Mouse (Mus musculus) CH12.LX (cell line): ENCODE results near the gene Wipi2. TPM values are rescaled to one million over a fixed set of nuclear protein-coding genes. Genes with fewer than 3 reads are reported as not detected.

ENCODE experiments used
- DNase-seq: peaks from one replicate; pipeline ENCODE4 v3.0.0-alpha.2; 2013; ENCODE audit errors: extremely low read depth
- H3K27ac ChIP-seq: 2 replicates; pipeline ENCODE4 v1.5.1; 2012; ENCODE audit warnings: low read depth, mild to moderate bottlenecking, control low read depth, moderate library complexity; ENCODE audit not compliant: insufficient read depth
- H3K27me3 ChIP-seq: replicated peaks from 2 replicates; pipeline ENCODE3; 2012; ENCODE audit warnings: inconsistent platforms
- H3K36me3 ChIP-seq, 2 experiments: replicated peaks in 1 of 2; 2 replicates each; pipeline versions ENCODE3 to v1.6.1; 2012; ENCODE audit warnings: inconsistent platforms in 1 of 2, low read length in 1 of 2, mild to moderate bottlenecking in 1 of 2, mixed read lengths in 1 of 2, moderate library complexity in 1 of 2; ENCODE audit not compliant: control insufficient read depth in 1 of 2, insufficient read depth in 1 of 2
- H3K4me1 ChIP-seq, 2 experiments: 2 replicates each; pipeline ENCODE4 v1.6.1; 2012; ENCODE audit warnings: inconsistent platforms in 1 of 2, moderate library complexity in 1 of 2; ENCODE audit not compliant: insufficient read depth in 2 of 2, control insufficient read depth in 1 of 2
- H3K4me2 ChIP-seq: 2 replicates; pipeline ENCODE4 v1.6.1; 2012; ENCODE audit warnings: low read depth, mild to moderate bottlenecking, control low read depth; ENCODE audit not compliant: poor library complexity, insufficient read depth, severe bottlenecking
- H3K4me3 ChIP-seq, 3 experiments: fragments of 150-350 bp in 1 of 3; sonication (generic) in 1 of 3; replicated peaks in 1 of 3; 2 replicates each; pipeline versions ENCODE3 to v1.5.1; 2011 to 2012; ENCODE audit warnings: low read depth in 2 of 3, low read length in 2 of 3, mild to moderate bottlenecking in 2 of 3, moderate library complexity in 2 of 3, control low read depth in 1 of 3, improper control_type of control experiment in 1 of 3, inconsistent platforms in 1 of 3, mixed read lengths in 1 of 3; ENCODE audit not compliant: poor library complexity in 1 of 3
- H3K79me2 ChIP-seq: replicated peaks from 2 replicates; pipeline ENCODE4 v1.6.1; 2012; ENCODE audit warnings: mild to moderate bottlenecking, moderate library complexity; ENCODE audit not compliant: control insufficient read depth, poor library complexity, insufficient read depth, severe bottlenecking; ENCODE audit errors: extremely low read depth
- H3K9ac ChIP-seq: 2 replicates; pipeline ENCODE4 v1.6.1; 2012; ENCODE audit warnings: low read depth, mild to moderate bottlenecking, control low read depth, moderate library complexity; ENCODE audit not compliant: insufficient read depth
- H3K9me3 ChIP-seq: replicated peaks from 2 replicates; pipeline ENCODE3; 2012; ENCODE audit warnings: low read length, inconsistent platforms, mixed read lengths
- BHLHE40 ChIP-seq: IDR thresholded peaks from 2 replicates; pipeline ENCODE4 v1.6.1; 2011; ENCODE audit warnings: mild to moderate bottlenecking, low read depth, low read length, improper control_type of control experiment
- CHD2 ChIP-seq: IDR thresholded peaks from 2 replicates; pipeline ENCODE4 v1.6.1; 2011; ENCODE audit warnings: low read length, improper control_type of control experiment
- CTCF ChIP-seq, 2 experiments: IDR thresholded peaks in 1 of 2; conservative IDR thresholded peaks in 1 of 2; 2 replicates each; pipeline ENCODE4 v1.5.1; 2011 to 2012; ENCODE audit warnings: low read depth in 2 of 2, low read length in 2 of 2, improper control_type of control experiment in 1 of 2, inconsistent platforms in 1 of 2, mild to moderate bottlenecking in 1 of 2, moderate library complexity in 1 of 2
- E2F4 ChIP-seq: IDR thresholded peaks from 2 replicates; pipeline ENCODE4 v1.6.1; 2011; ENCODE audit warnings: low read depth, low read length, improper control_type of control experiment; ENCODE audit not compliant: insufficient replicate concordance
- ELF1 ChIP-seq: IDR thresholded peaks from 2 replicates; pipeline ENCODE4 v1.6.1; 2014; ENCODE audit warnings: low read depth, mild to moderate bottlenecking, inconsistent platforms, low read length, improper control_type of control experiment
- EP300 ChIP-seq: IDR thresholded peaks from 2 replicates; pipeline ENCODE4 v1.6.1; 2011; ENCODE audit warnings: low read length, improper control_type of control experiment
- ETS1 ChIP-seq: conservative IDR thresholded peaks from 2 replicates; pipeline ENCODE4 v1.6.1; 2012; ENCODE audit warnings: low read depth, mild to moderate bottlenecking, inconsistent platforms, low read length, improper control_type of control experiment, moderate library complexity
- MAFK ChIP-seq: IDR thresholded peaks from 2 replicates; pipeline ENCODE4 v1.6.1; 2011; ENCODE audit warnings: low read length, improper control_type of control experiment; ENCODE audit not compliant: insufficient replicate concordance
- MAX ChIP-seq: IDR thresholded peaks from 2 replicates; pipeline ENCODE4 v1.6.1; 2011; ENCODE audit warnings: low read length, improper control_type of control experiment
- MAZ ChIP-seq: IDR thresholded peaks from 2 replicates; pipeline ENCODE4 v1.6.1; 2012; ENCODE audit warnings: low read depth, mild to moderate bottlenecking, inconsistent platforms, low read length, improper control_type of control experiment, moderate library complexity
- MYC ChIP-seq: IDR thresholded peaks from 2 replicates; pipeline ENCODE4 v1.6.1; 2011; ENCODE audit warnings: low read depth, mild to moderate bottlenecking, improper control_type of control experiment, low read length
- POLR2A ChIP-seq: IDR thresholded peaks from 2 replicates; pipeline ENCODE4 v1.6.1; 2011; ENCODE audit warnings: low read depth, mild to moderate bottlenecking, improper control_type of control experiment, low read length
- RAD21 ChIP-seq: IDR thresholded peaks from 2 replicates; pipeline ENCODE4 v1.6.1; 2011; ENCODE audit warnings: low read depth, mild to moderate bottlenecking, low read length, improper control_type of control experiment, moderate library complexity
- RCOR1 ChIP-seq: conservative IDR thresholded peaks from 2 replicates; pipeline ENCODE4 v1.6.1; 2012; ENCODE audit warnings: low read depth, mild to moderate bottlenecking, inconsistent platforms, low read length, improper control_type of control experiment
- SIN3A ChIP-seq: IDR thresholded peaks from 2 replicates; pipeline ENCODE4 v1.6.1; 2012; ENCODE audit warnings: low read length, improper control_type of control experiment, inconsistent platforms
- TBP ChIP-seq: conservative IDR thresholded peaks from 2 replicates; pipeline ENCODE4 v1.6.1; 2011; ENCODE audit warnings: low read depth, low read length, improper control_type of control experiment
- TCF12 ChIP-seq: IDR thresholded peaks from 2 replicates; pipeline ENCODE4 v1.6.1; 2014; ENCODE audit warnings: low read depth, mild to moderate bottlenecking, inconsistent platforms, low read length, improper control_type of control experiment
- UBTF ChIP-seq: IDR thresholded peaks from 2 replicates; pipeline ENCODE4 v1.6.1; 2012; ENCODE audit warnings: low read depth, mild to moderate bottlenecking, inconsistent platforms, low read length, improper control_type of control experiment, moderate library complexity
- USF1 ChIP-seq: IDR thresholded peaks from 2 replicates; pipeline ENCODE4 v1.6.1; 2014; ENCODE audit warnings: low read depth, mild to moderate bottlenecking, inconsistent platforms, low read length, improper control_type of control experiment
- ZC3H11A ChIP-seq: IDR thresholded peaks from 2 replicates; pipeline ENCODE4 v1.6.1; 2012; ENCODE audit warnings: low read depth, mild to moderate bottlenecking, inconsistent platforms, low read length, improper control_type of control experiment
- ZNF384 ChIP-seq: IDR thresholded peaks from 2 replicates; pipeline ENCODE4 v1.6.1; 2012; ENCODE audit warnings: low read depth, low read length, improper control_type of control experiment, inconsistent platforms
- dilution Hi-C: fragments of 300-500 bp; cut with MboI; formaldehyde crosslinking; loops from 2 replicates; pipeline ENCODE4 v1.14.3; 2020; ENCODE audit warnings: low sequenced_read_pairs; ENCODE audit not compliant: extremely low pct_unique_long_range_greater_than_20kb, extremely low pct_ligation_motif_present
- in situ Hi-C: fragments of 300-500 bp; cut with MboI; formaldehyde crosslinking; loops from 3 replicates; pipeline ENCODE4 v1.14.3; 2019; ENCODE audit warnings: low sequenced_read_pairs, low pct_ligation_motif_present, low pct_unique_long_range_greater_than_20kb, mixed read lengths
- polyA plus RNA-seq: library from polyadenylated mRNA; unstranded; fragments of >175 nt; gene quantifications from 2 replicates; pipeline ENCODE4 v1.2.1, GENCODE M21; 2012; ENCODE audit warnings: low read depth; ENCODE audit not compliant: insufficient read length
- total RNA-seq, 2 experiments: library from RNA; depleted of rRNA; stranded (reverse); fragments of 300-350 nt in 1 of 2; fragments of >200 nt in 1 of 2; gene quantifications; 2 replicates each; pipeline ENCODE4 v1.2.3; 2012 to 2014

Wipi2 gene
- total and polyA plus RNA-seq, 3 experiments: 38.0 to 47.4 (median 43.4) TPM

DNA sequence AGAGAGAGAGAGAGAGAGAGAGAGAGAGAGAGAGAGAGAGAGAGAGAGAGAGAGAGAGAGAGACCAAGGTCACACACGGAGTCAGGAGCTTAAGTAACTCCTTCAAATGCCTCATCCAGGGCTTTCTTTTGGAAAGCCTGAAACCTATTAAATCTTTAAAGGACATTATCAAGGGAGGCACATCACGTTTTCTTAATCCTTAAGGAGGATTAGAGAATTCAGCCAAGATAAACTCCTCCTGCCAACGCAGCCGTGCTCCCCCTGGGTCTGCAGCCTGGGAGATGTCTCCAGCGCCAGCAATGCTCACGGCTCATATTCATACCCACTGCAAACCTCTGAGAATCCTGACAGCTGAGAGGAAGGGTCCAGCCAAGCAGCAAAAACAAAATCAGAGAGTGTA lies 61.4 kb downstream of the Wipi2 start:
- Histone ChIP-seq H3K36me3 (no peaks in the 10 kb centered on the region), H3K79me2 (no peaks in the 10 kb centered on the region), H3K4me3 (no peak overlapping the region), H3K9ac (no peak overlapping the region), H3K4me2 (no peak overlapping the region), H3K9me3 (peaks cover 3% of the 10 kb centered on the region), H3K27ac (no peak overlapping the region), H3K27me3 (peaks cover 33% of the 10 kb centered on the region), H3K4me1 (0 out of 4 replicates have a peak, but pooled peaks cover 0 to 2% of the 10 kb centered on the region in 2 experiments)
- in situ Hi-C loops: no loop called here
- dilution Hi-C loops: no loop called here
- no peak for TF ChIP-seq EP300
- TF ChIP-seq ELF1: no peak
- no peak for TF ChIP-seq ZC3H11A
- no peak for TF ChIP-seq TBP
- no peak for TF ChIP-seq MYC
- TF ChIP-seq TCF12: no peak
- no peak for TF ChIP-seq USF1
- no peak for DNase-seq

DNA sequence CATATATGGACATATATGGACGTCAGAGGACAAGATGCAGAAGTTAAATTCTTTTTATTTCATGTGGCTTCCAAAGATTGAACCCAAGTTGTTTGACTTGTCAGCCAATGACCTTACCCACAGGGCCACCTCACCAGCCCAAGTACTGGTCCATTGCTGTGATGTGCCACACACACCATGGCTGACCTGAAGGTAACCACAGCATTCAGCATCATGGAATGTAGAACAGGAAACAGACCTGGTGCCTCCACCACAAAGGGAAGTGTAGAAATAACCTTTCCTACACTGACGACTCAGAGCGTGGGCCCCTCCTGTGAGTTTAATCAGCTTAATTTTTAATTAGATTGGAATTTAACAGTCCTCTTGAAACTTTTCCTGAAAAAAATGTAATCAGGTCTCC lies 62.8 kb downstream of the Wipi2 start:
- DNase-seq: no peak
- TF ChIP-seq TCF12: no peak
- no peak for TF ChIP-seq USF1
- TF ChIP-seq ZNF384: no peak
- no peak for TF ChIP-seq MAZ
- no peak for TF ChIP-seq TBP
- no peak for TF ChIP-seq BHLHE40
- no peak for TF ChIP-seq ETS1
- no peak for TF ChIP-seq MAX
- TF ChIP-seq MYC: no peak
- TF ChIP-seq MAFK: no peak
- TF ChIP-seq E2F4: no peak
- TF ChIP-seq EP300: no peak
- TF ChIP-seq CTCF (conservative IDR thresholded peaks at IDR 0.05 in 1 of 2, IDR thresholded peaks at IDR 0.05 in 1 of 2; ENCODE audit: low read depth in 2 of 2, low read length in 2 of 2): no peak
- no peak overlapping the region for H3K9ac ChIP-seq
- H3K27me3 ChIP-seq: peaks cover 33% of the 10 kb centered on the region
- dilution Hi-C loops: no loop called here
- H3K9me3 ChIP-seq: peaks cover 3% of the 10 kb centered on the region
- H3K36me3 ChIP-seq: no peaks in the 10 kb centered on the region
- H3K4me1 ChIP-seq: 0 out of 4 replicates have a peak, but pooled peaks cover 0 to 1% of the 10 kb centered on the region in 2 experiments
- in situ Hi-C loops: no loop called here
- H3K27ac ChIP-seq: no peak overlapping the region
- H3K79me2 ChIP-seq: no peaks in the 10 kb centered on the region
- no peak overlapping the region for H3K4me2 ChIP-seq
- no peak overlapping the region for H3K4me3 ChIP-seq

DNA sequence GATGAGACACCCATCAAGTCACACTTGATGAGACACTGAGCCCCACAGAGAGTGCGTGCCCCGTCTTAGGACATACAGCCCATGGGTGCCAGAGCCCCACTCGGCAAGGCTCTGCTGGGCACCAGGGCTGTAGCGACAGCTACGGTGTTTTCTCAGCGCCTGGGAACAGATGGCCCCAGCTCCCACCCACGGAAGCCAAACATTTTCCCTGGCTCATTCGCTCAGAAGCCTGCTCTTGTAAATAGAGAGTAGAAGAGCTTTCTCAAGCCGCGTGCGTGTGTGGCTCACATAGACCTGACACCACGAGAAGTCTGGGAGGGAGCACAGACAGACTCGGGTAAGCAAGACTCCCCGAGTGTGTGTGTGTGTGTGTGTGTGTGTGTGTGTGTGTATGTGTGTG lies 64.8 kb downstream of the Wipi2 start, which contains the start of gene Slc29a4:
Gene Slc29a4 (plus strand): TSS at position 265 of the 400 bp plus-strand sequence.
- Histone ChIP-seq H3K27me3 (peaks cover 39% of the 10 kb centered on the region), H3K79me2 (no peaks in the 10 kb centered on the region), H3K4me1 (no peaks in the 10 kb centered on the region), H3K4me3 (no peak within 1 kb of the TSS), H3K4me2 (no peak within 1 kb of the TSS), H3K9ac (no peak within 1 kb of the TSS), H3K27ac (no peak within 1 kb of the TSS), H3K9me3 (peaks cover 3% of the 10 kb centered on the region), H3K36me3 (no peaks in the 10 kb centered on the region)
- no peak for TF ChIP-seq RAD21
- no peak for TF ChIP-seq MAFK
- TF ChIP-seq CHD2: no peak
- TF ChIP-seq POLR2A: no peak
- TF ChIP-seq RCOR1: no peak
- no peak for TF ChIP-seq SIN3A
- no peak for TF ChIP-seq ZNF384
- TF ChIP-seq UBTF: no peak
- DNase-seq: no peak
- in situ Hi-C loops: no loop called here
- dilution Hi-C loops: no loop called here
